Mouse (Mus musculus): ENCODE measurements around the gene Iqcf3. TPM values are rescaled to one million over a fixed set of nuclear protein-coding genes. Genes with fewer than 3 reads are reported as not detected.

Gene Iqcf3
- total RNA-seq (2023), result not detected

DNA sequence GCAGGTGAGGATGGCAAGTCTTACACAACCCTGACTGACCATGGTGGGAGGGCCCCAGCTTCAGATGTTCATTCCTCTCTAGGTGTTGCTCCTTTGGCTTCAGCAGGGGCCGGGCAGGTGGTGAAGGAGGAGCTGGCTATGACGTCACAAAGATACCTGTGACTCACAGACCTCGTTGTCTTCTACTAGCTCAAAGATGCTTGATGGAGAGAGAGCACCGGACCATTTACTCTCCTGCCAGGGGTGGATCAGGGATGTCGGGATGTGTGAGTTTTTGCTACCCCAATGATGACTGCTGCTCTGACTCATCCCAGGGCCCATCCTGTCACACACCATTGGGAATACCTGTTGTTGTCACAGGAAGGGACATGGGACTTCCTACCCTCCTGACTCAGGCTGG lies at the start of gene Iqcf3:
Gene Iqcf3, minus strand, starts transcription at position 101 of the 400 bp plus-strand sequence.

DNA sequence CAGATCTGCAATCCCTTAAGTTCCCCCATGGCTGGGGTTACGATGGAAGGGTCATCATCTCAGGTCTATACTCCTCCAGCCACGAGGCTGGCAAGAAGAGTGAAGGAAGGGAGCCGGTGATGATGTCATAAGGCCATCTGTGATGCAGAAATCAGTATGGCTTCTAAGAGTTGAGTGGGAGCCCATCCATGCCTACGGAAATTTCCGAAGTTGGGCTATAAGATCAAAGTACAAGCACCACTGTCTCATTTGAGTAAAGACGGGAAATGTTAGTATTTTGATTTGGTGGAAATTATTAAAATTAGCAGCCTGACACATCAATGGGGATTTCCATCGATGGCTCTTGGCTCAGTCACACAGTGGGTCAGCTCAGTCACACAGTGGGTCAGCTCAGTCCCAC lies 9.5 kb upstream of the Iqcf3 start, which contains the start of gene Iqcf4:
Gene Iqcf4, minus strand, starts transcription at position 101 of the 400 bp plus-strand sequence.

DNA sequence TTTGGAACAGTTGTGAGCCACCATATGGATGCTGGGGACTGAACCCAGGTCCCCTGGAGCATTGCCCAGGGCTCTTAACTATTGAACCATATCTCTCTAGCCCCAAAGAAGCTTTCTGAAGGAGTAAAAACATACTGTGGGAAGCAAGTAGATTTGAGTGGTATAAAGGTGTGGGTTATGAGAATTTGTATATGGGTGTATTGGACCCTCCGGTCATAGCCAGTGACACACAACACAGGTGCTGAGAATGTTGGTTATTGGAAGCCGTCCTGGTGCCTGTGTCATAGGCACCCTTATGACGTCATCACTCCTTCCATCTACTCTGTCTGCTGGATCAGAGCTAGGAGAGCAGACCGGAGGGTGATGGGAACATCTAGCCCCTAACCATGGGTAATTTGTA lies 47.2 kb downstream of the Iqcf3 start, which contains the start of gene Iqcf5:
Gene Iqcf5, plus strand, starts transcription at position 301 of the 400 bp plus-strand sequence.

DNA sequence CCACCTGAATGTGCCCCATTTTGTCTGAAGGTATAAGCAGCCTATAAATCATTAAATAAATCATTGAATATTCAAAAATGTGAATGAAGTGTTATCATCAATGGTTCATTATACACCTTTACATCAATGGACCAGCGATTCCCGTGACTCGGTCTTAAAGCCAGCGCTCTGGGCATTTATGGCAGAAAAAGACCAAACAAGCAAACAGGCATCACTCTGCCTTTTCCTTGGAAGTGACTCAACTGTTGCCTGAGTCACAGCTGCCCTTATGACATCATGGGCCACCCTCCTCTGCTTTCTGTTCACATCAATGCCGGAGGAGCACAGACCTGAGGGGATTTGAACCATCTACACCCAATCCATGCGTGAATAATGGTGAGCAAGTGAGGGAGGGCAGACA lies 61.8 kb downstream of the Iqcf3 start, which contains the start of gene Iqcf1:
Gene Iqcf1, plus strand, starts transcription at position 301 of the 400 bp plus-strand sequence.

DNA sequence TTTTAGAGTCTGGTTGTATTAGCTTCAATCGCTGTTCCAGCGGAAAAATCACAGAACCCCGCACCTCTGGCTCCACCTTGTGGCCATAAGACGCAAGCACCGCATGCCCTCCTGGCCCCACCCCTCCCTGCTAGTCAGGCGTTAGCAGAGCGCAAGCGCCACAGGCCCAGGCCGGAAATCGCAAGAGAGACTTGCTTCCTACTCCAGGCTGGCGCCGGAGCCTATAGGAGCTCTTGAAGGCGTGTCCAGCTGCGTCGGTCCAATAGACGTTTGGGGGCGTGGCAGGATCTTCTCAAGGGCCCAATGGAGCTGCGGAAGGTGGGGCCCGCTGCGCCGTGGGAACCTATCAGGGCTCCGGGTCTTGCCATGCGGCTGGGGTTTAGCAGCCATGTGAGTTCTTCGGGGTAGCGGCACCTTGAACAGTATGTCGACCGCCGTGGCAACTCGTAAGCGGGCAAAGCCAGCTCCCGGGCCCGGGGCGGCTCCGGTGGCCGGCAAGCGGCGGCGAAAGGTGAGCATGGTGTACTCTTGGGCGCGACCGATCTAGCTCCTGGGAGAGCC lies 84.4 kb downstream of the Iqcf3 start, which contains the start of gene Parp3:
Gene Parp3, minus strand, starts transcription at position 26 of the 561 bp plus-strand sequence.

DNA sequence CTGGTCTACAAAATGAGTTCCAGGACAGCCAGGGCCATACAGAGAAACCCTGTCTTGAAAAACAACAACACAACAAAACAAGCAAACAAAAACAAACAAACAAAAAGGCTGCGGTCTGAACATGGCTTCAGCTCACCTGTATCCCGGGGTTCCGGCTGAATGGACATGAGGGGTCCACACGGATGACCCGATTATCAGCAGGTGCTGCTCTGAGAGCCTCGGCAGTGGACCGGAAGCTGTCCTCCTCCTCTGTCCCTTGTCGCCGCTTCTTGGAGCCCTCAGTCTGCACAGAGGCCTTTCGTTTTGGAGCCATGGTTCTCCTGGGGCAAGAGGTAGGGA lies 85.8 kb downstream of the Iqcf3 start, which contains the start of gene Rrp9:
Gene Rrp9, plus strand, starts transcription at position 301 of the 339 bp plus-strand sequence.

DNA sequence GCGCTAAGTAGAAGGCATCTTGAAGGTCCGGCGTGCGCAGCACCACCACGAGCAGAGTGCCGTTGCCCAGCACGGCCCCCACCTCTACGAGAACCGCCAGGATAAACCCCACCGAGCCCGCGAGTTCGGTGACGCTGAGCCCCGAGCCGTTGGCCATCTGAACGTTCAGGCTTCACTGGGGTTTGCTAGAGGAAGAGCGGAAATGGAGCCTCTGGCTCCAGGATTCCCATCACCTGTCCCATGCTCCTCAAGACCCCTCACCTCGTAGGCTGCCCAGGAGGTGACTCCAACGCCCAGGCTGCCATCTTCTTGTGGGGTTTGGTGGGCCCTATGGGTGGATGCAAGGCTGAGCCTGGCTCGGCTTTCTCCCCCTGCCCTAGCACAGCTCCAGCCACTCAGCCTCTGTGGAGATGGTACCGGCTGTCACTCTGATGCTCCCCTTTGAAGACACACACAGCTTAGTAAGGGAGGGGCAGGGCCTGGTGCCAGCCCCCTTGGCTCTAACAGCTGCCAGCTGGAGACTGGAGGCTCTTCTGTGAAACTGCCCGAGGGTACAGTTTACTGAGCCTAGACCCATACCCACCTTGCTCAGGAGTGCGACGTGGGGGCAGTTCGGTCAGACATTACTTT lies 95.7 kb downstream of the Iqcf3 start, which contains the start of gene Gpr62:
Gene Gpr62, minus strand, starts transcription at position 368 of the 630 bp plus-strand sequence.

DNA sequence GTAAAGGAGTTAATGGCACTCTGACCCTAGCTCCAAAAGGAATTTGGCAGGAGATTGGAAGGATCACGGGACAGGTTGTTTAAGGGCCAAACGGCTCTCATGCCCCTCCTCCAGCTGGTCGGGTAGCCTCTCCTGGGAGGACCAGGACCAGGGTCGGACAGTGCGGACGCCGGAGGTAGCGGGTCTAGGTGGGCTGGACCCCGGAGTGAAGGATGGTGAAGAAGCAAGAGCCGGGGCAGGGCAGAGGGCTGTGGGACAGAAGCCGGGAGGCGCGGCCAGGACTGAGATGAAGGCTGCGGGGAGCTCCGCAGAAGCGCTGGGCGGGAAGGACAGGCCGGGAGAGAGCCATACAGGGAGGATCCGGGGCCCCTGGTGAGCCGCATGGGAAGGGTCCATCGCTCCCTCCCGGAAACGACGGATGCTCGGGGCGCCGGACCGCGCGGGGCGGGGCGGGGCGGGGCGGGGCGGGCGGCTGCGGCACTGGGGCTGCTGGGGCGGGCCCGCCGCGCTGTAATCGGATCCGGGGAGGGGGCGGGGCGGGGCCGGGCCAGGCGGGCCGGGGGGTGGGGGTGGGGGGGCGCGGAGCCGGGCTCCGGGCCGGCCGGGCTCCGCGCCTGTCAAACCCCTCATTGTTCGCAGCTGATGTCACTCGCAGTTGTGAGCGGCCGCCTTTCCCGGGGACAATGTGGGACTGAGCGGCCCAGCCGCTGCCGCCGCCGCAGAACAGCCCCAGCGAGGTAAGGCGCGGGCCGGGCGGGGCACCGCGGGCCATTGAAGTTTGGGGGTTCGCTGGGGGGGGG lies 108.0 kb downstream of the Iqcf3 start, which contains the start of gene Pcbp4:
Gene Pcbp4, plus strand, starts transcription at position 21 of the 800 bp plus-strand sequence.

Other genes starting within 250 kb of the Iqcf3 start
- gene Dusp7, start 193.0 kb downstream of the Iqcf3 start, total RNA-seq (2023), result 10 to 100 TPM; 32.4 to 33.5 TPM
- 100 to 1,000 TPM; 725 to 762 TPM for gene Rpl29, start 132.2 kb downstream of the Iqcf3 start, total RNA-seq (2023)
- gene Acy1, start 123.3 kb downstream of the Iqcf3 start, total RNA-seq (2023), result 10 to 100 TPM; 19.8 to 22.0 TPM
- gene Abhd14b, start 114.2 kb downstream of the Iqcf3 start, total RNA-seq (2023), result 1 to 10 TPM; 7.3 to 7.4 TPM
- gene Abhd14a, start 114.0 kb downstream of the Iqcf3 start, total RNA-seq (2023), result 1 to 10 TPM; 7.1 to 8.2 TPM
- gene Pcbp4, start 108.3 kb downstream of the Iqcf3 start, total RNA-seq (2023), result 1 to 10 TPM; 5.3 to 9.0 TPM
- under 1 TPM; 0.52 to 0.92 TPM for gene Gpr62, start 95.7 kb downstream of the Iqcf3 start, total RNA-seq (2023)
- gene Rrp9, start 85.7 kb downstream of the Iqcf3 start, total RNA-seq (2023), result 10 to 100 TPM; 56.8 to 66.2 TPM
- gene Parp3, start 84.7 kb downstream of the Iqcf3 start, total RNA-seq (2023), result 10 to 100 TPM; 54.1 to 54.2 TPM
- gene Iqcf1, start 61.7 kb downstream of the Iqcf3 start, total RNA-seq (2023), result not detected
- 1 to 10 TPM in 1 of 2 experiments, not detected in 1; 1.1 TPM for gene Iqcf5, start 47.1 kb downstream of the Iqcf3 start, total RNA-seq (2023)
- gene Iqcf4, start 9.4 kb upstream of the Iqcf3 start, total RNA-seq (2023), result not detected
- not detected for gene Iqcf6, start 65.0 kb upstream of the Iqcf3 start, total RNA-seq (2023)
- gene Grm2, start 94.5 kb upstream of the Iqcf3 start, total RNA-seq (2023), result not detected
- gene Tex264, start 124.3 kb upstream of the Iqcf3 start, total RNA-seq (2023), result 10 to 100 TPM; 35.5 to 35.7 TPM
- 10 to 100 TPM; 29.5 to 34.1 TPM for gene Rad54l2, start 227.6 kb upstream of the Iqcf3 start, total RNA-seq (2023)